Mouse (Mus musculus) heart, adult 8-10 months (tissue): ENCODE results near the gene Slc4a10. TPM values are rescaled to one million over a fixed set of nuclear protein-coding genes. Genes with fewer than 3 reads are reported as not detected.
"Not testable (repeated sequence)": the region's sequence is repeated elsewhere in the genome, so short reads cannot be mapped to it uniquely, and the experiment has no call there.

ENCODE experiments used
- DNase-seq: peaks from one replicate; pipeline ENCODE4 v3.0.0; 2022; ENCODE audit warnings: low spot score
- total RNA-seq, 4 experiments: library from RNA; stranded (reverse); gene quantifications; 2 replicates each; pipeline ENCODE4 v1.2.4; 2022

The Slc4a10 gene
- total RNA-seq, result under 1 TPM in 1 of 4 experiments, not detected in 3; 0.11 TPM

DNA sequence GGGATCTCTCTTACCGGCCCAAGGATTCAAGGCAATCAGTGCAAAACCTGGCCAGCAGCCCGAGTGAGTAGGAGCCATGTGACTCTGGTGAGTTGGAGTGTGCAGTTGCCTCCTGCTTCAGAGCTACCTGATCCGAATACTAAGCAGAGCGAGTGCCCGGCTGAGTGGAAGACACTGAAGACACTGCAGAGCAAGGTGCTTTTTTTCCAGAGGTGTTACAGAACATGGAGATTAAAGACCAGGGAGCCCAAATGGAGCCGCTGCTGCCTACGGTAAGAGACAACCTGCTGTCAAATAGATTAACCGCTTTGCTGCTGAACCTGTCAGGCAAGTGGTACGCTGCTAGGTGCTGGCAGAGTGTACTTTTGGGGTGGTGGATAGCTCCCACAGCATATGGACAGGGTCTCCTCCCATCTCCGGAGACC lies at the start of gene Slc4a10:
Slc4a10 (plus strand) TSS at position 42 of the 425 bp plus-strand sequence.
- no peak for DNase-seq

- not testable (repeated sequence) for DNase-seq
Measured at GRCm38 (mm10) chr2:62001251-62001650, 45.0 kb upstream of the Slc4a10 start.

DNA sequence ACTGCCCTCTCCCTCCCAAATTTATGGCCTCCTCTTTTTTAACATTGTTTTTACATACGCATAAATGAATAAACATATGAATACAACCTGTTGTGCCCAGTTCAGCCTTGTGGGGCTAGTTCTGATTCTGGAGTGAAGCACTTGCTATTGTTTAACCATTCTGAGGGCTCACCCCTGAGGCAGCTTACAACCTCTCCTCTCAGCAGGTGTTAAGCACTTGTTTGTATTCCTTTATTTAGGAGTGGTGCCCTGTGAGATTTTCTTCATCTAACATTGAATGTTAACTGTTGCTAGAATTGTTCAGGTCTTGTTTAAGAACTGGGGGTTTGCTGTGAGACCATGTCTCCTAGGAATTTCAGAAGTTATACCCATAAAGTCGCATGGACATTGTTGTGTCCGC lies 28.1 kb upstream of the Slc4a10 start:
- no peak for DNase-seq

GRCm38 (mm10) chr2:62046861-62047503 lies 720 bp downstream of the Slc4a10 start:
- no peak for DNase-seq

DNA sequence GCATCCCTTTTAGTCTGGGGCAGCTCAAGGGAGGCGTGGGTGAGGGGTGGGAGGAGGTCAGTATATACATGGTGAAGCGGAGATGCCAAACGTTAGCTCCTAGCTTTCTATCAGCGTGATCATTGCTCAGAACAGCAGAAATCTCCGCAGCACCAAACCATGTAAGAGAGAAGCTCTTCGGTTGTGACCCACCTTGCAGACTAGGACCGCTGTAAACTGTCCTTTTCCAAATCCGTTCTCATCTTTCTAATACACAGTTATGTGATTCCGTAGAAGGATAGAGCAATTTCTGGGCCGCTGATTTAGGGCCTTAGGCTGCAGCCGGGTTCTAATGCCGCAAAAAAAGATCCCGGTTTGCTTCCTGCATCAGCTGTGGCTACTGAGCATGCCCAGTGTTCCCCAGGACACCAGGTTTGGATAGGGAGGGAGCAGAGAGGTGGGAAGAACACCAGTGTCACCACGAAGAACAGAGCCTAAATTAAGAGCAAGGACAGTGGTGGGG lies 1.3 kb downstream of the Slc4a10 start:
- DNase-seq, result no peak

DNA sequence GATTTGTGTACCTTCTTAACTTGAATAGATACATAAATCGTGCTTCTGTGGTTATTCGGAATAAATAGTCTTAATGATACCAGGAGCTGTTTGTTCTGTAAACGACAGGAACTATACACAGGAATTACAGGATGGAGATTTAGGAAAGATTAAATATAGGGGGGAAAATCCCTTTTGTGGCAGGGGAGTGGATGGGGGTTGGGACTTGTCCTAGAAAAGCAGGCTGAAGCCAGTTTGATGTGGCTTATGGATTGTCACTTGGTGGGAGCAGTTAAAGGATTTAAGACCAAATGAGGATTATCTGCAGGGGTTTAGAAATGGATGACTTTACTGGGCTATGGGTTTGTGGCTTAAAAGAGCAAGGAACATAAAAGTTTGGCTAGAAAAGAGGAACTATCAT lies 1.9 kb downstream of the Slc4a10 start:
- DNase-seq, result no peak

DNA sequence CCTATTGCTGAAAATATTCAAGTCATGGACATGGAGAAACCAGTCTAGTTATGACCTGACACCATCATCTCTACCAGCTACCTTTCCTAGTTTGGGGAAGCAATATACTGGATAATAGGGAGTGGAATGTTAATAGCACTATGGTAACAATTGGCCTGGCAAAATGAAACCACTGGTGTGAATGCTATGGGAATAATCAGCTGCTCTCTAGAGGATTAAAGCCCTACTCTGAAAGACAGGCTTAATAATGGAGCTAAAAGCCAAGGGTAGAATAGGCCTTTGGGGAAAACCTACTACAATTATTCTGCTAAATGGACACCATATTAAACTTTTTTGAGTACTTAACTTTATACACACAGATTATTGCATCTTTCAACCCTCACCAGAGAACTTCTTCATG lies 30.2 kb downstream of the Slc4a10 start:
- no peak for DNase-seq

- DNase-seq, result no peak
Measured at GRCm38 (mm10) chr2:62087566-62087965, 41.3 kb downstream of the Slc4a10 start.

GRCm38 (mm10) chr2:62088715-62089114 lies 42.5 kb downstream of the Slc4a10 start:
- no peak for DNase-seq

- no peak for DNase-seq
Measured at GRCm38 (mm10) chr2:62089208-62089607, 42.9 kb downstream of the Slc4a10 start.

GRCm38 (mm10) chr2:62100526-62100925 lies 54.3 kb downstream of the Slc4a10 start:
- DNase-seq, result no peak

- no peak for DNase-seq
Measured at GRCm38 (mm10) chr2:62115346-62115745, 69.1 kb downstream of the Slc4a10 start.

GRCm38 (mm10) chr2:62129975-62130374 lies 83.7 kb downstream of the Slc4a10 start:
- no peak for DNase-seq

DNA sequence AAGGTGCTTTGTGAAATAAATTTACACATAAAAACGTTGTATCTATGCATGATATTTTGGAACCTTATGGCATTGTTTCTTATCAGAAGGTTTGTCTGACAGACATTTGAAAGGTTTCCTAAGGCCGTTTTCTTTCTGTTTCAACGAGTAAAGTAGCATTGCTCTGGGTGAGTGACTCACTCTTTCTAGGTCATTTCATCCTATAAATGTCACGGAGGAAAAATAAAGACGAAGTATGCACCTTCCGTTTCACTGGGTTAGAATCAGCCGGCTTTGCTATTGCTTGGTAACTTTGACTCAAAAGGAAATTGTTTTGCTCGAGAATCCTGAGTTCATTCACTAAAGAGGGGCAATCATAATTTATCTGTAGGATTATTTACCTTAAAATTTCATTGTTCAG lies 88.6 kb downstream of the Slc4a10 start:
- no peak for DNase-seq

DNA sequence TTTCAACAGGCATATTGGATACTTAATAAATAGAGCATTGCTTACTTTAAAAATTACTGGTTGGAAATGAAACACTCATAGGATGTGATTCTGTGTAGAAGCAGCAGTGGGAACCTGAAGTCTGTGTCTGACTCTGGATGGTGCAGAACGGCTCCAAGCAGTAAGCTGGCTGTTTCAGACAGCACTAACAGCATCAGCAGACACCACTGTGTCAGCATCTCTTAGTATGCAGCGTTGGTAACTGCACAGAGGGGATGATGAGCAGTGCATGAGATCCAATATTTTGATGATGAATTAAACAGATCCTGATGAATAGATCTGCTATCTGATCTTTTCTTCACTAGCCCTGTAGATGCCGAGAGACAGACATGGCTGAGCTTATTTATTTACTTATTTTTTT lies 101.4 kb downstream of the Slc4a10 start:
- DNase-seq, result no peak

DNA sequence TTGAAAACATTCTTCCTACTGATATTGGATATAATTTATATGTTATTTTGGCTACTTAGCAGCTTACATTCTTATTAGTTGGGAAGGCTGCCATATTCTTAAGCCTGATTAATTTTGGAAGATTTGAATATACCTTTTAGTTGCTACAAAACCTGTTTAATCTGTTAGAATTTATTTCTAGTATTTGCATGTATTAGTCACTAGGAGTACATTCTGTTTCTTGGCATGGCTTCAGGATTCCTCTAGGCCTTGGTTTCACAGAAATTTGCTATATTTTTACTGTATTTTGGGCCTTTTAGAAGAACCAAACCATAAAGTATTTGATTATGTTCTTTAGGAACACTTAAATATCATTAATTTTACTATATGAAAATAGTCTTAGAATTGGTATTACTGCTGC lies 103.2 kb downstream of the Slc4a10 start:
- no peak for DNase-seq

GRCm38 (mm10) chr2:62150830-62151229 lies 104.6 kb downstream of the Slc4a10 start:
- DNase-seq, result no peak

- no peak for DNase-seq
Measured at GRCm38 (mm10) chr2:62210109-62210508, 163.8 kb downstream of the Slc4a10 start.

GRCm38 (mm10) chr2:62211106-62211505 lies 164.8 kb downstream of the Slc4a10 start:
- DNase-seq, result no peak

DNA sequence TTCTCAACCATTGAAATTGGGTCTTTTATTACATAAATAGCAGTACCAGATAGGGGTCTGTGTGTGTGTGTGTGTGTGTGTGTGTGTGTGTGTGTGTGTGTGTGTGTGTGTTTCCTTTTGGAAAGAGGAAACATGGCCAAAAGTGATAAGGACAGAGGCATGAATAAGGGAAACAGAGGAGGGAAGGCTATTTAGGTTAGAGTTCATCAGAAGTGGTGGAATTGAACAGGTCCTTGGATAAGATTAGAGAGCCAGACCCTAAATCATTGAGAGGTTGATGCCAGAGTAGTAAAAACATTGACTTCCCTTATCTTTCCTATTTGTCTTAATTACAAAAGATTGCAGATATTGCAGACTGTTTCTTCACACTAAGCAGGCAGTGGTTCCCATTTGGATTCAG lies 181.3 kb downstream of the Slc4a10 start:
- no peak for DNase-seq

- no peak for DNase-seq
Measured at GRCm38 (mm10) chr2:62231271-62231670, 185.0 kb downstream of the Slc4a10 start.

DNA sequence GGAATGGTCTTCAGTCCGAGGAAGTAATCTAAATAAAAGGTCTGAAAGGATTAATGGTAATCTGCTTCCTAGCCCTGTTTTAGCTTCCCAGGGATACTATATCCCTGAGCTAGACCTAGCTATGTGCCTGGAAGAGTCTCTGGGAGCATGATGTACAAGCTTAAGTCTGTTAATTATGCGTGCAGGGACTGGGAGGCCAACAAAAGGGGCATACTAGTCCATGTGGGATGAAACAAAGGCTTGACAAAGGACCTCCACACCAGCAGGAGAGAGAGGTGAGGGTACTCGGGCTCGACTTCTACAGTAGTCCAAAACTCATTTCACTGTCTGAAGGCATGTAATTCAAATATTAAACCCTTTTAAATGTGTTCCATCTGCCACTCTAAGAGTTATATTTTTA lies 197.9 kb downstream of the Slc4a10 start:
- no peak for DNase-seq

DNA sequence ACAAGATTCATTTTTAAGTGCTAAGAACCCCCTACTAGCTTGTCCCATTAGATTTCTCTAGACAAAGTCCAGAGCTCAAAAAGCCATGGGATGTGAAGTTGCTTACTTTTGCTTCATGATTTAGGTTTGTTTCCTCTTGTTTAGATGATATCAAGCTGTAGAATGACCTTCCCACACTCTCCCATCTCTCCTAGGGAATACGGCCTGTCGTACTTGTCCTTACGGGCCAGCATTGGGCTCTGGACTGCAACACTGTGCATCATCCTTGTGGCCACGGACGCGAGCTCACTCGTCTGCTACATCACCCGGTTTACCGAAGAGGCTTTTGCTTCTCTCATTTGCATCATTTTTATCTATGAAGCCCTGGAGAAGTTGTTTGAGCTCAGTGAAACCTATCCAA lies 222.2 kb downstream of the Slc4a10 start:
- DNase-seq, result no peak

GRCm38 (mm10) chr2:62271840-62272239 lies 225.6 kb downstream of the Slc4a10 start:
- DNase-seq, result no peak
